Mouse (Mus musculus) hindbrain, postnatal 0 days (tissue): ENCODE results near the gene Tbc1d1. TPM values are rescaled to one million over a fixed set of nuclear protein-coding genes. Genes with fewer than 3 reads are reported as not detected.
"Not testable (repeated sequence)": the region's sequence is repeated elsewhere in the genome, so short reads cannot be mapped to it uniquely, and the experiment has no call there.

Experiments
- ATAC-seq: fragments of 200-750 bp; cut with Nextera tagmentation; 2 replicates; pipeline ENCODE4 v1.8.0; 2017; ENCODE audit warnings: mild to moderate bottlenecking, moderate TSS enrichment, moderate library complexity
- DNase-seq: peaks from one replicate; pipeline ENCODE4 v3.0.0-alpha.2; 2015; ENCODE audit warnings: low spot score
- H3K27ac ChIP-seq: fragments of 300-500 bp; sonication (generic); 2 replicates; pipeline ENCODE4 v1.5.1; 2014; ENCODE audit warnings: mild to moderate bottlenecking
- H3K27me3 ChIP-seq: fragments of 300-500 bp; sonication (generic); 2 replicates; pipeline ENCODE4 v1.6.1; 2014; ENCODE audit warnings: low read length, mixed read lengths; ENCODE audit not compliant: insufficient read depth
- H3K36me3 ChIP-seq: fragments of 300-500 bp; sonication (generic); 2 replicates; pipeline ENCODE4 v1.6.1; 2014; ENCODE audit warnings: low read length, mixed read lengths; ENCODE audit not compliant: insufficient read depth
- H3K4me1 ChIP-seq: fragments of 300-500 bp; sonication (generic); 2 replicates; pipeline ENCODE4 v1.6.1; 2014; ENCODE audit warnings: antibody characterized with exemption, low read length, mixed read lengths; ENCODE audit not compliant: insufficient read depth
- H3K4me2 ChIP-seq: fragments of 300-500 bp; sonication (generic); 2 replicates; pipeline ENCODE4 v1.6.1; 2014; ENCODE audit warnings: low read depth, mild to moderate bottlenecking, low read length, moderate library complexity, mixed read lengths
- H3K4me3 ChIP-seq: fragments of 300-500 bp; sonication (generic); 2 replicates; pipeline ENCODE4 v1.5.1; 2014; ENCODE audit warnings: low read length
- H3K9ac ChIP-seq: fragments of 300-500 bp; sonication (generic); replicated peaks from 2 replicates; pipeline ENCODE4 v1.6.1; 2014; ENCODE audit warnings: mild to moderate bottlenecking, low read length, moderate library complexity, mixed read lengths
- H3K9me3 ChIP-seq: fragments of 300-500 bp; sonication (generic); 2 replicates; pipeline ENCODE4 v1.6.1; 2016; ENCODE audit warnings: low read length, mixed read lengths
- CTCF ChIP-seq: IDR thresholded peaks from 2 replicates; pipeline ENCODE4 v1.5.1; 2016; ENCODE audit warnings: antibody characterized with exemption, control low read depth, low read depth
- WGBS: fragments of 180-500 bp; shearing (Covaris S2); extraction: QIAGEN DNeasy Blood & Tissue Kit; methylation state at CpG from one replicate; pipeline ENCODE4 v1.1.7; 2014; 5-methylcytosine and 5-hydroxymethylcytosine counted together
- polyA plus RNA-seq: library from polyadenylated mRNA; unstranded; fragments of >200 nt; fragmentation: Nextera tagmentation; extraction: Ambion mirVana; gene quantifications from 2 replicates; pipeline ENCODE4 v1.2.1, GENCODE M21; 2015
- total RNA-seq: library from RNA; depleted of rRNA; stranded (reverse); fragments of >200 nt; gene quantifications from 2 replicates; pipeline ENCODE4 v1.2.3, GENCODE M21; 2014

The Tbc1d1 gene
- total and polyA plus RNA-seq, 2 experiments from 2014 or later: 7.2 to 19.2 TPM

DNA sequence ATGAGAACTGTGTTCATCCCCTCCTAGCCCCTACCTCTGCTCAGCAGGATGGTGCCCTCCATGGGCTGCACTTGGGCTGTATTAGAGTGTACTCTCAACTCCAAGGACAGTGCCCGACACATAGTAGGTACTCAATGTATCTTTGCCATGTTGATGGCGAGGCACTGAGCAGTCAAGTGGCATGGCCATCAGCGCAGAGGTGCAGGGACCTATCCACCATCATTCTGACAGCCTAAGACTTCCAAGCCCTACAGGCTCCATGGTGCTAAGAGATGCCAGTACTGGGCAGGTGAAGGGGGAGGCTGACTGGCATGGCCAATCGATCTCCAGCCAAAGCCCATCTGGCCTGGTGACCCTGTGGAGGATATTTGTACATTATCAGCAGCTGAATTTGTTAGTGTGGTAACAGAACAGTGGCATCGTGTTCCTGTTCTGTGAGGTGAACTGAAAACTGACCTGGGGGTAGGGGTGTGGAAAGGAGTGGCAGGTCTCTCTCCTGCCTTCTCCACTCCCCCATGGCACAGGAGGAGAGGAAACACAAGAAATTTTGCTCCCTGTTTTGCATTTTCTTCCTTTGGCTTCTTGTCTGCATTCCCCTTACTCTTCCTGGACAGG, 169.7 kb downstream of the Tbc1d1 start:
- ATAC-seq: no peak
- Histone ChIP-seq H3K4me2 (no peak overlapping the region), H3K27ac (peak overlapping the region; percentile 59; the same call in 1 of the 2 replicates), H3K27me3 (no peaks in the 10 kb centered on the region), H3K9ac (no peak overlapping the region), H3K9me3 (no peaks in the 10 kb centered on the region), H3K36me3 (no peaks in the 10 kb centered on the region), H3K4me3 (no peak overlapping the region), H3K4me1 (peaks cover 9% of the 10 kb centered on the region)
- TF ChIP-seq CTCF: no peak
- DNase-seq: no peak
- 73% methylated on average over 5 of the region's 5 CpGs for WGBS

DNA sequence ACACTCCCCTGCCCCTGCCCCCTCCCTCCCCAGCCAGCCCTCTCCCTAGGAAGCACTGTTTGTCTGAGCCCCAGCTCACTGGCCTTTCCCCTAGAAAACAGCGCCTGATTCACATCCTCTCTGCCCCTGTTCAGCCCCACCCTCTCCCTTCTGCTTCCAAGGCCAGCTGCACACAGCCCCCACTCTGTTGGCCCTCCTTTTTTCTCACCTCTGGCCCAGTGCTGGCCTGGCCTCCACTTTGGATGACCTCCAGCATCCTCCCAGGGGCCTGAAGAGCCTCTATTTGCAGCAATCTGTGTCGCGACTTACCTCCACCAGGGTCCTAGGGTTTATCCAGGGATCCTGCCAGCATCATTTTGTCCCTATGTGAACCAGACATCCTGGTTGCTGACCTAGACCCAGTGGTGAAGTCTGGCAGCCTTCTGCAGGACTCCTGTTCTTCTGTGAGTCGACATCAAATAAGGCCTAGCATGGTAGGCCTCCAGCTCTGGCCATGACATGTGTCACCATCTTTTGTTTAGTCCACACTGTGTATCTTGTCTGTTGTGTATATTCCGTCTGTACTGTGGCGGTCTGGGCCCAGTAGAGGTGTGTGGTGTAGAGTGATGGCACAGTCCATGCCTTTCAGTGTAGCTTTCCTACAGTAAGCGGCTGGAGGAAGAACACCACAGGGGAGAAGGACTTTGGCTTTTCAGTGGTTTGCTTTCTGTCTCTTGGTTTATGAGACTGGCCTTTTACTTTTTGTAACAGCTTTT, 170.5 kb downstream of the Tbc1d1 start:
- Histone ChIP-seq H3K4me3 (no peak overlapping the region), H3K36me3 (no peaks in the 10 kb centered on the region), H3K4me2 (no peak overlapping the region), H3K4me1 (peaks cover 9% of the 10 kb centered on the region), H3K27me3 (no peaks in the 10 kb centered on the region), H3K9ac (no peak overlapping the region), H3K27ac (peak overlapping the region; percentile 59), H3K9me3 (no peaks in the 10 kb centered on the region)
- ATAC-seq (peak; percentile 62), DNase-seq (no peak)
- 49% methylated on average over 7 of the region's 7 CpGs for WGBS
- no peak for TF ChIP-seq CTCF

DNA sequence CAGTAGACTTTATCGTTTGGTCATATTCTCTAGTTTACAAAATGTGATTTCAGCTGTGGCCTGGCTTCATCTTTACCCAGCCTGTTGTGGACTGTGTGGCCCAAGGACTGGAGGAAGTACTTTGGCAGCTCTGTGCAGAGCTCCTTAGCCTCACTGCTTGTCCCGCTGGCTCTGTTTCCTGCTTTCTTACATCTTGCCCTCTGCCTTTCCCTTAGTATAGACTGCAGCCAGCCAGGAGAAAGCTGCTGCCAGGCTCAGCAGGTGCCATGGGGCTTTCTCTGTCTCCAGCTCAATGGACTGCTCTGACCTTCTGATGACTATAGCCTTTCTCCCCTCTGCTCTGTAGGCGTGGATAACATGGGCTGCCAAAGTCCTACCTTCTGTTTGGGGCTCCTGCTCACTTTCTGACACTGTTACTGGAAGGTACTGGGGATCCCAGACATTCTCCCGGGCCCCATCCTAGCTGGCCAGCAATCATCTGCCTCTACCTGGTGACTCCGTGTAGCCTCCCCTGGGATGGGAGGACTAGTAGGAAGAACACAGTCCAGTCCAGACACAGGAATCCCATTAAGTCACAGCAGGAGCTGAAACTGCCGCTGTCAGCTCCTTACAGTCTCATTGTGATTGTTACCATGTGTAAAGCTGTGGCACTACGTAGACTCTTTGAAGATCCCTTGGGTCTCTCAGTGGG, 171.3 kb downstream of the Tbc1d1 start:
- TF ChIP-seq CTCF: no peak
- no peak overlapping the region for H3K4me3 ChIP-seq
- H3K36me3 ChIP-seq: no peaks in the 10 kb centered on the region
- ATAC-seq: no peak
- no peaks in the 10 kb centered on the region for H3K9me3 ChIP-seq
- H3K27ac ChIP-seq: peak overlapping the region; percentile 59; the same call in 1 of the 2 replicates
- H3K9ac ChIP-seq: no peak overlapping the region
- H3K4me2 ChIP-seq: no peak overlapping the region
- WGBS: 43% methylated on average over 7 of the region's 7 CpGs
- peak; percentile 43 for DNase-seq
- no peaks in the 10 kb centered on the region for H3K27me3 ChIP-seq
- peaks cover 9% of the 10 kb centered on the region for H3K4me1 ChIP-seq

DNA sequence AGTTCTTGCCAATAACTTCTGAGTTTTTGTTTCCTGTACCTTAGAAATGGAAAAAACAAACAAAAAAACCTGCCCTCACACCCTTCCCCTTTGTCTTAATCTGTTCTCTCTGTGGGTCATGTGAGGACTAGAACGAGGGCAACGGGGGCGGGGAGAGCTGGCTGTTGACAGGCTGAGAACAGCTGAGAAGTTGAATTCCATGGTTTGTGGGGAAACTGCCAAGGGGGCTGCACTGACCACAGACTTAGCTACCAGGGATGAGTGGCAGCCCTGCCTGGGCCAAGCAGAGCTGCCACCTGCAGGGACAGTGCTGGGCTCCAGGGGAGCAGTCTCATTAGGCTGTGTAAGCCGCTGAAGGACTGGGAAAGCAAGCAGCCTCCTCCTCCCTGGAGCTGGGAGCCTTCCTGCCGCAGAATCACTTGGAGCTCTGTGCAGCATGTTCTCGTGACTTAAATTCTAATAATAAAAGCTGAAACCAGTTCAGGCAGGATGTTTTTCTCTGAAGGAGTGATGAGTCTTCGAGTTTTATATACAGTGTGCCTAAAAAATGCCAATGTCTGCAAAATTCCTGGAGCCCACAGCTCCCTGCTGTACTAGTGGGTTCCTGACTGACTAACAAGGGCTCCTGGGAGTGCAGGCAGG, 180.8 kb downstream of the Tbc1d1 start:
- no peak overlapping the region for H3K9ac ChIP-seq
- H3K27ac ChIP-seq: peak overlapping the region; percentile 74
- H3K4me1 ChIP-seq: peaks cover 13% of the 10 kb centered on the region; the same call in 1 of the 2 replicates
- H3K9me3 ChIP-seq: no peaks in the 10 kb centered on the region
- H3K36me3 ChIP-seq: peaks cover 10% of the 10 kb centered on the region; the same call in 1 of the 2 replicates
- peak; percentile 53 for TF ChIP-seq CTCF
- DNase-seq (peak; percentile 87), ATAC-seq (peak; percentile 94)
- H3K27me3 ChIP-seq: no peaks in the 10 kb centered on the region
- no peak overlapping the region for H3K4me2 ChIP-seq
- no peak overlapping the region for H3K4me3 ChIP-seq
- WGBS: 14% methylated on average over 7 of the region's 7 CpGs

DNA sequence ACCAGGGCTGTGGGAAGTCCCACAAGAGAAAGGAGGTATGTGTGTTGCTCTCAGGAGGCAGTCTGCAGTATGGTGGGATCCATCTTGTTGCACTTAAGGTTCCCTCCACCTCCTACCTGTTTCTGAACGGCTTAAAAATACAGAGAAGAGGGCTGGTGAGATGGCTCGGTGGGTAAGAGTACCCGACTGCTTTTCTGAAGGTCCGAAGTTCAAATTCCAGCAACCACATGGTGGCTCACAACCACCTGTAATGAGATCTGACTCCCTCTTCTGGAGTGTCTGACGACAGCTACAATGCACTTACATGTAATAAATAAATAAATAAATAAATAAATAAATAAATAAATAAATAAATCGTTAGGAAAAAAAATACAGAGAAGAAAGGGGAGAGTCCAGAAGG, 182.7 kb downstream of the Tbc1d1 start:
- not testable (repeated sequence) for ATAC-seq, H3K36me3 ChIP-seq, H3K27ac ChIP-seq, H3K27me3 ChIP-seq, H3K9ac ChIP-seq, H3K9me3 ChIP-seq, H3K4me3 ChIP-seq, H3K4me2 ChIP-seq, DNase-seq
- H3K4me1 ChIP-seq: peaks cover 13% of the 10 kb centered on the region; the same call in 1 of the 2 replicates
- 84% methylated on average over 6 of the region's 6 CpGs for WGBS

DNA sequence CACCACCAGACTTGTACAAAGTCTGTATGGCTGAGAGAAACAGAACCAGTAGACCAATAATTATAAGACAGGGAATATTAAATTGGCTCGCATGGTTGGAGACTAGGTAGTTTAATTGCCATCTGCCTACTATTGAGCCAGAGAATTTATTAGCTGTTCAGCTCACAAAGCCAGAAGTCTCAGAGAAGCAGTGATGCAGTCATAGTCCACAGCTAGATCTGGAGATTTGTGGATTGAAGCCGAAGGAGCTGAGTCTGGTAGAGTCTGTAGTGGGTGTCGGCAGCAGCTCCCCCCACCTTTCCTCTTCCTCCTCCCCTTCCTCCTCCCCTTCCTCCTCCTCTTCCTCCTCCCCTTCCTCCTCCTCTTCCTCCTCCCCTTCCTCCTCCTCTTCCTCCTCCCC, 184.3 kb downstream of the Tbc1d1 start:
- Histone ChIP-seq H3K9me3 (no peaks in the 10 kb centered on the region), H3K36me3 (no peaks in the 10 kb centered on the region), H3K9ac (no peak overlapping the region), H3K27me3 (no peaks in the 10 kb centered on the region), H3K4me1 (peaks cover 13% of the 10 kb centered on the region; the same call in 1 of the 2 replicates), H3K4me3 (no peak overlapping the region), H3K27ac (no peak overlapping the region), H3K4me2 (no peak overlapping the region)
- ATAC-seq: no peak
- 62% methylated on average over 3 of the region's 3 CpGs for WGBS
- no peak for TF ChIP-seq CTCF
- DNase-seq: no peak
